Mouse (Mus musculus): ENCODE measurements at regions not wholly inside any gene's neighbourhood (a gene's known extent, or its start where the extent isn't known, plus 50 kb on each side); places are given as distances from the start of the nearest gene placed in this dataset.

DNA sequence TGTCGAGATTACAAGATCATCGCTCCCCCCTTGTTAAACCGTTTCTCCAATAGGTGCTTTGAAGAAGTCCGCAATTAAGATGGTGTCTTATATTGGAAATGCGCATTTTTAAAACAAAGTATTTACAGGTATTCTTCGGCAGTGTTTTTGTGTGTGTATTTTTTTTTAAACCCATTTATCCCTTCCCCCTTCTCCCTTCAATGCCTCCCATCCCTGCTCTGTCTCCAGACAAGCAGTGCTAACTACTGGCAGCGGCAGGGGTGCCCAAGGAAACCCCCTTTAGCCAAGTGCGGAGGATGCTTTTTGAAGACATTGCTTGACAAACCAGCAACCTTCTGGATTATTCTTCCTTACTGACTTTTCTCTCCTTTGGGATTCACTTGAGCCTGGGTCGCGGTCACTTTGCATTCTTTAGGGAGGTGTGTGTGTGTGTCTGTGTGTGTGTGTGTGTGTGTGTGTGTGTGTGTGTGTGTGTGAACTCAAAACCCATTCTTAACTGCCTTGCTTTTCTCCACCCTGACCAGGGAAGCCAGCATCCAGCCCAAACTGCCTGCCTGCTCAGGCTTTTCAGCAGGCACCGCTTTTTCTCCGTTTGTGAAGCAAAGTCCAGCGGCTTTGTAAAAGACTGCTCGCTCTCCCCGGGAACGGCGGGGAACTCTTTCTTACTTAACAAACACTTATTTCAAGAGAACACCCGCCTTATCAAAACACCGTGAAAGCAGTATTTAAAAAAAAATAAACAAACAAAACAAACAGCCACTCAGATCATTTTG lies 368.5 kb downstream of the Vrk1 start:
- no peak for ATAC-seq (ENCODE audit: insufficient number of reproducible peaks, insufficient read depth, low FRiP score, low read depth)
- Histone ChIP-seq H3K4me1 (ENCODE audit: control insufficient read depth in 2 of 2, insufficient read depth in 2 of 2, low read length in 2 of 2) (no peaks in the 10 kb centered on the region), H3K4me2 (ENCODE audit: low read length) (peak overlapping the region; percentile 76), H3K36me3 (ENCODE audit: control insufficient read depth, insufficient read depth, low read length) (no peaks in the 10 kb centered on the region), H3K9me3 (ENCODE audit: control insufficient read depth, low read length) (no peaks in the 10 kb centered on the region), H3K27ac (replicated peaks in 1 of 2; ENCODE audit: control insufficient read depth in 1 of 2, insufficient read depth in 1 of 2, low read depth in 2 of 2, low read length in 2 of 2) (no peak overlapping the region), H3K27me3 (ENCODE audit: control insufficient read depth, insufficient read depth, low read length) (peaks cover 12% of the 10 kb centered on the region; the same call in 1 of the 2 replicates), H3K4me3 (ENCODE audit: control insufficient read depth in 1 of 2, insufficient read depth in 1 of 2, low read depth in 1 of 2, low read length in 2 of 2) (peak overlapping the region; percentile 33 to 38; a peak in 3 of 4 replicates), H3K9ac (ENCODE audit: low read length) (peak overlapping the region; percentile 57; the same call in 1 of the 2 replicates)
- 25% methylated on average over 19 of the region's 19 CpGs for whole genome bisulfite sequencing

- H3K9me3 ChIP-seq (ENCODE audit: control insufficient read depth, low read length) = no peaks in the 10 kb centered on the region
- H3K27me3 ChIP-seq (ENCODE audit: control insufficient read depth, insufficient read depth, low read length) = peaks cover 12% of the 10 kb centered on the region; the same call in 1 of the 2 replicates
- no peak overlapping the region for H3K27ac ChIP-seq (replicated peaks in 1 of 2; ENCODE audit: control insufficient read depth in 1 of 2, insufficient read depth in 1 of 2, low read depth in 2 of 2, low read length in 2 of 2)
- peak overlapping the region; percentile 57; the same call in 1 of the 2 replicates for H3K9ac ChIP-seq (ENCODE audit: low read length)
- 7% methylated on average over 14 of the region's 14 CpGs for whole genome bisulfite sequencing
- peak overlapping the region; percentile 33 to 38 for H3K4me3 ChIP-seq (ENCODE audit: control insufficient read depth in 1 of 2, insufficient read depth in 1 of 2, low read depth in 1 of 2, low read length in 2 of 2)
- no peaks in the 10 kb centered on the region for H3K36me3 ChIP-seq (ENCODE audit: control insufficient read depth, insufficient read depth, low read length)
- H3K4me1 ChIP-seq (ENCODE audit: control insufficient read depth in 2 of 2, insufficient read depth in 2 of 2, low read length in 2 of 2) = no peaks in the 10 kb centered on the region
- peak overlapping the region; percentile 76 for H3K4me2 ChIP-seq (ENCODE audit: low read length)
- ATAC-seq (ENCODE audit: insufficient number of reproducible peaks, insufficient read depth, low FRiP score, low read depth) = no peak
Observed at GRCm38 (mm10) chr12:106379151-106379594, 369.1 kb downstream of the Vrk1 start.

- peaks cover 12% of the 10 kb centered on the region; the same call in 1 of the 2 replicates for H3K27me3 ChIP-seq (ENCODE audit: control insufficient read depth, insufficient read depth, low read length)
- no peak overlapping the region for H3K27ac ChIP-seq (replicated peaks in 1 of 2; ENCODE audit: control insufficient read depth in 1 of 2, insufficient read depth in 1 of 2, low read depth in 2 of 2, low read length in 2 of 2)
- H3K4me1 ChIP-seq (ENCODE audit: control insufficient read depth in 2 of 2, insufficient read depth in 2 of 2, low read length in 2 of 2) = no peaks in the 10 kb centered on the region
- no peaks in the 10 kb centered on the region for H3K9me3 ChIP-seq (ENCODE audit: control insufficient read depth, low read length)
- ATAC-seq (ENCODE audit: insufficient number of reproducible peaks, insufficient read depth, low FRiP score, low read depth) = no peak
- H3K36me3 ChIP-seq (ENCODE audit: control insufficient read depth, insufficient read depth, low read length) = no peaks in the 10 kb centered on the region
- no peak overlapping the region for H3K4me2 ChIP-seq (ENCODE audit: low read length)
- H3K9ac ChIP-seq (ENCODE audit: low read length) = no peak overlapping the region
- WGBS = 72% methylated on average over 14 of the region's 14 CpGs
- no peak overlapping the region for H3K4me3 ChIP-seq (ENCODE audit: control insufficient read depth in 1 of 2, insufficient read depth in 1 of 2, low read depth in 1 of 2, low read length in 2 of 2)
Observed at GRCm38 (mm10) chr12:106379779-106380178, 369.8 kb downstream of the Vrk1 start.

GRCm38 (mm10) chr12:106381821-106382220 lies 371.8 kb downstream of the Vrk1 start:
- Histone ChIP-seq H3K4me3 (ENCODE audit: control insufficient read depth in 1 of 2, insufficient read depth in 1 of 2, low read depth in 1 of 2, low read length in 2 of 2) (no peak overlapping the region), H3K9me3 (ENCODE audit: control insufficient read depth, low read length) (no peaks in the 10 kb centered on the region), H3K27ac (replicated peaks in 1 of 2; ENCODE audit: control insufficient read depth in 1 of 2, insufficient read depth in 1 of 2, low read depth in 2 of 2, low read length in 2 of 2) (no peak overlapping the region), H3K9ac (ENCODE audit: low read length) (no peak overlapping the region), H3K4me2 (ENCODE audit: low read length) (no peak overlapping the region), H3K4me1 (ENCODE audit: control insufficient read depth in 2 of 2, insufficient read depth in 2 of 2, low read length in 2 of 2) (no peaks in the 10 kb centered on the region), H3K27me3 (ENCODE audit: control insufficient read depth, insufficient read depth, low read length) (peaks cover 8% of the 10 kb centered on the region; the same call in 1 of the 2 replicates), H3K36me3 (ENCODE audit: control insufficient read depth, insufficient read depth, low read length) (no peaks in the 10 kb centered on the region)
- no peak for ATAC-seq (ENCODE audit: insufficient number of reproducible peaks, insufficient read depth, low FRiP score, low read depth)
- 74% methylated on average over 15 of the region's 15 CpGs for WGBS

DNA sequence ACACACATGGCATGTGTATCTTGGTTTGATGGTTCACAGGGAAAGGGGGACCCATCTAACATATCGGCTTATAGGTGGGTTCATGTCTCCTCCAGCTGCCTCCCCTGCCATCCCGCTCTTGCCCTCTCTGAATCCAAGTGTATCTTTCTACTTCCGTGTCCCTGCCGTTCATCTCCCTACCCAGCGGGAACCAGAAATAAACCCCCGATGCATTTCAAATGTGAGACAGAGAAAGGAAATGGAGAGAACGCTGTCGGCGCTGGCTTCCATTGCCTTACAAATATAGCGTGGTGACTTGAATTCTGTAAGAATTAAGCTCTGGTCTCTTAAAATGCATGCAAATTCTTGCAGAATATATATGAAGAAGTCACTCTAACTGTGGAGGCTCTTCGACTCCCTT lies 379.2 kb downstream of the Vrk1 start:
- Histone ChIP-seq H3K4me1 (ENCODE audit: control insufficient read depth in 2 of 2, insufficient read depth in 2 of 2, low read length in 2 of 2) (no peaks in the 10 kb centered on the region), H3K36me3 (ENCODE audit: control insufficient read depth, insufficient read depth, low read length) (no peaks in the 10 kb centered on the region), H3K27ac (replicated peaks in 1 of 2; ENCODE audit: control insufficient read depth in 1 of 2, insufficient read depth in 1 of 2, low read depth in 2 of 2, low read length in 2 of 2) (no peak overlapping the region), H3K4me2 (ENCODE audit: low read length) (no peak overlapping the region), H3K4me3 (ENCODE audit: control insufficient read depth in 1 of 2, insufficient read depth in 1 of 2, low read depth in 1 of 2, low read length in 2 of 2) (no peak overlapping the region), H3K9me3 (ENCODE audit: control insufficient read depth, low read length) (no peaks in the 10 kb centered on the region), H3K9ac (ENCODE audit: low read length) (no peak overlapping the region), H3K27me3 (ENCODE audit: control insufficient read depth, insufficient read depth, low read length) (no peaks in the 10 kb centered on the region)
- ATAC-seq (ENCODE audit: insufficient number of reproducible peaks, insufficient read depth, low FRiP score, low read depth) = no peak
- WGBS = 87% methylated on average over 11 of the region's 11 CpGs

- H3K4me2 ChIP-seq (ENCODE audit: low read length) = no peak overlapping the region
- 60% methylated on average over 2 of the region's 2 CpGs for WGBS
- H3K9ac ChIP-seq (ENCODE audit: low read length) = no peak overlapping the region
- ATAC-seq (ENCODE audit: insufficient number of reproducible peaks, insufficient read depth, low FRiP score, low read depth) = no peak
- no peaks in the 10 kb centered on the region for H3K27me3 ChIP-seq (ENCODE audit: control insufficient read depth, insufficient read depth, low read length)
- H3K27ac ChIP-seq (replicated peaks in 1 of 2; ENCODE audit: control insufficient read depth in 1 of 2, insufficient read depth in 1 of 2, low read depth in 2 of 2, low read length in 2 of 2) = no peak overlapping the region
- H3K9me3 ChIP-seq (ENCODE audit: control insufficient read depth, low read length) = no peaks in the 10 kb centered on the region
- H3K36me3 ChIP-seq (ENCODE audit: control insufficient read depth, insufficient read depth, low read length) = no peaks in the 10 kb centered on the region
- H3K4me1 ChIP-seq (ENCODE audit: control insufficient read depth in 2 of 2, insufficient read depth in 2 of 2, low read length in 2 of 2) = no peaks in the 10 kb centered on the region
- H3K4me3 ChIP-seq (ENCODE audit: control insufficient read depth in 1 of 2, insufficient read depth in 1 of 2, low read depth in 1 of 2, low read length in 2 of 2) = no peak overlapping the region
Observed at GRCm38 (mm10) chr12:106392316-106392715, 382.3 kb downstream of the Vrk1 start.

DNA sequence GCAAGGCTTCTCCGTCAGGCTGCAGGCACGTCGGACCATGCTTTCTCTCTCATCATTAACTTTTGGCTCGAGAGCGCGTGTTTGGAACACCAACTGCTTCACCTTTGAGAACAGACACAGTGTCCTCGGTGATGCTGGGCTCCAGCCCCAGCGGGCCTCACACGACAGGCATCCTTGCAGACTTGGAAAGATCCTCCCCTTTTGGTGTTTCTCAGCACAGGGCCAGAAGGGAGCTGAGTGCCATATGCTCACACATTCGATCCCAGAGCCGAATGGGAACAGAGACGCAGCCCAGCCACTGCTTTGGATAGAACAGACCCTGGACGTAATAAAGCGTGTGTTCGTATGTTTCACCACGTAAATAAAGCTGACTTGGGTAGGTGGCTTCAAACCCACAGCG lies 389.1 kb downstream of the Vrk1 start:
- Histone ChIP-seq H3K9me3 (ENCODE audit: control insufficient read depth, low read length) (no peaks in the 10 kb centered on the region), H3K4me3 (ENCODE audit: control insufficient read depth in 1 of 2, insufficient read depth in 1 of 2, low read depth in 1 of 2, low read length in 2 of 2) (no peak overlapping the region), H3K27me3 (ENCODE audit: control insufficient read depth, insufficient read depth, low read length) (no peaks in the 10 kb centered on the region), H3K4me1 (ENCODE audit: control insufficient read depth in 2 of 2, insufficient read depth in 2 of 2, low read length in 2 of 2) (no peaks in the 10 kb centered on the region), H3K36me3 (ENCODE audit: control insufficient read depth, insufficient read depth, low read length) (no peaks in the 10 kb centered on the region), H3K9ac (ENCODE audit: low read length) (no peak overlapping the region), H3K4me2 (ENCODE audit: low read length) (no peak overlapping the region), H3K27ac (replicated peaks in 1 of 2; ENCODE audit: control insufficient read depth in 1 of 2, insufficient read depth in 1 of 2, low read depth in 2 of 2, low read length in 2 of 2) (no peak overlapping the region)
- 78% methylated on average over 17 of the region's 17 CpGs for WGBS
- no peak for ATAC-seq (ENCODE audit: insufficient number of reproducible peaks, insufficient read depth, low FRiP score, low read depth)

- Histone ChIP-seq H3K4me3 (ENCODE audit: control insufficient read depth in 1 of 2, insufficient read depth in 1 of 2, low read depth in 1 of 2, low read length in 2 of 2) (no peak overlapping the region), H3K4me2 (ENCODE audit: low read length) (no peak overlapping the region), H3K27me3 (ENCODE audit: control insufficient read depth, insufficient read depth, low read length) (no peaks in the 10 kb centered on the region), H3K4me1 (ENCODE audit: control insufficient read depth in 2 of 2, insufficient read depth in 2 of 2, low read length in 2 of 2) (no peaks in the 10 kb centered on the region), H3K9ac (ENCODE audit: low read length) (no peak overlapping the region), H3K27ac (replicated peaks in 1 of 2; ENCODE audit: control insufficient read depth in 1 of 2, insufficient read depth in 1 of 2, low read depth in 2 of 2, low read length in 2 of 2) (no peak overlapping the region), H3K36me3 (ENCODE audit: control insufficient read depth, insufficient read depth, low read length) (no peaks in the 10 kb centered on the region), H3K9me3 (ENCODE audit: control insufficient read depth, low read length) (peaks cover 7% of the 10 kb centered on the region)
- WGBS = 80% methylated on average over 7 of the region's 7 CpGs
- no peak for ATAC-seq (ENCODE audit: insufficient number of reproducible peaks, insufficient read depth, low FRiP score, low read depth)
Observed at GRCm38 (mm10) chr12:106411075-106411474, 401.0 kb downstream of the Vrk1 start.
